Mouse (Mus musculus) spleen, adult 18-20 months (tissue): Measurements from ENCODE around the gene Macrod2.

Experiments used
- DNase-seq, 2 experiments: peaks; one replicate each; pipeline ENCODE4 v3.0.0; 2022; ENCODE audit warnings: mixed read lengths in 2 of 2

Gene Macrod2

DNA sequence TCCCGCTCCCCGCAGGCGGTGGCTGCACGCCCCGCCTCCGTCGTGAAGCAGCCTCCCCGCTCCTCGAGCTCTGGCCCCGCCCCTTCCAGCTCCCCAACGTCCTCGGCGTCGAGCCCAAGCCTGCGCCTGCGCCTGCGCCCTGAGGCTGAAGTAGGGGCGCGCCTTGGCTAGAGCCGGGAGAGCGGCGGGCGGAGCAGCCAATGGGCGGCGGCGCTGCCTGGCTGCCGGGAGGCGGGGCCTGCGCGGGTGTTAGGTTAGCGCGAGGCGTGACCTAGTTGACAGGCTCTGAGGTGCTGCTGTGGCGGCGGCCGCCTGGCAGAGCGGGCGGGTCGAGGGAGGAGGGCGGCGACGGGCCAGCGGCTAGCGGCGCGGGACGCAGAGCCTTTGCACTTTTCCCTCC, at the start of gene Macrod2:
Gene Macrod2 (plus strand): TSS at position 131 of the 400 bp plus-strand sequence.
- peak; percentile 75 to 78 for DNase-seq

GRCm38 (mm10) chr2:140359905-140360304, 35.2 kb upstream of the Macrod2 start:
- DNase-seq = no peak

GRCm38 (mm10) chr2:140364804-140365203, 30.3 kb upstream of the Macrod2 start:
- no peak for DNase-seq

- no peak for DNase-seq
These were observed 5.6 kb upstream of the Macrod2 start, which contains the start of gene Sel1l2 for GRCm38 (mm10) chr2:140389525-140389924. Gene Sel1l2 (minus strand): TSS chr2:140389706.

DNA sequence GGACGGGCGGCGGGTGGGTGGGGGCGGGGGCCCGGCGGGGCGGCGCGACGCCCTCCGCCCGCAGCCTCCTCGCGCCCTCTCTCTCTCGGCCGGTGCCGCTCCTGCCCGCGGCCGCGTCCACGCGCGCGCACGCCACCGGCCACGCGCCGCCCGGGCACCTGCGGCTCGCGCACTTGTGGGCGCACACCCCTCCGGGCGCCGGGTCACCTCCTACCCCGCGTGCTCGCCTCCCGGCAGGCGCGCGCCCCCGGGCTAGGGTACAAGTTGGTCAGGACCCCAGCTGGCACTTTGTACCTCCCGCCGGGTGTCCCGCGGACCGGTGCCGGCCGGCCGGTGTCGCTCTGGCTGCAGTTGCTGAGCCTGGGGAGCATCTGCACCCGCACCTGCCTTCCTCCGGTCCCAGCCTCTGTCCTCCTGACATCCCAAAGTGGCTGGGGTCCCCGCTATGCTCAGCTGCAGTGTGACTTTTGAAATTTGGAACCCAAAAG, 679 bp downstream of the Macrod2 start:
- peak in 1 of 2 experiments; percentile 4 for DNase-seq

- no peak for DNase-seq
These were observed 30.7 kb downstream of the Macrod2 start for GRCm38 (mm10) chr2:140425844-140426243.

GRCm38 (mm10) chr2:140427283-140427682, 32.2 kb downstream of the Macrod2 start:
- no peak for DNase-seq

GRCm38 (mm10) chr2:140439081-140439480, 44.0 kb downstream of the Macrod2 start:
- no peak for DNase-seq

GRCm38 (mm10) chr2:140448636-140449035, 53.5 kb downstream of the Macrod2 start:
- no peak for DNase-seq

GRCm38 (mm10) chr2:140475770-140476169, 80.7 kb downstream of the Macrod2 start:
- no peak for DNase-seq

DNA sequence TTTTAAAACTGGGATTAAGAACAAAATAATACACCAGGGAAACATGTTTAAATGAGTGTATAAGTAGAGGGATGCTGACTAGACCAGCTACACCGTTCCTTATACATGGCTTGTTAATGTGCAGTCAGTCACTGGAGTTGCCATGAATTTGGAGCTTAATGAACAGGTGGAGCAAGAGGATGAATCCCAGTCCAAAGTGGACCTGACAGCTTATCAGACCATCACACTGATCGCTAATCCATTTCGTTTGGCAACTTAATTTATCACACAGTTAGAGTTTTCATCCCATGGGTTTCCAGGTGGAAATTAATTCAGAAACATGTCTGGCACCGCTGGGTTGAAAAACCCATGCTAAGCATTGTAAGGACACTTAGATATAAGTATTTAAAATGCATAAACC, 81.8 kb downstream of the Macrod2 start:
- DNase-seq = no peak

- DNase-seq = no peak
These were observed 87.5 kb downstream of the Macrod2 start for GRCm38 (mm10) chr2:140482604-140483003.

DNA sequence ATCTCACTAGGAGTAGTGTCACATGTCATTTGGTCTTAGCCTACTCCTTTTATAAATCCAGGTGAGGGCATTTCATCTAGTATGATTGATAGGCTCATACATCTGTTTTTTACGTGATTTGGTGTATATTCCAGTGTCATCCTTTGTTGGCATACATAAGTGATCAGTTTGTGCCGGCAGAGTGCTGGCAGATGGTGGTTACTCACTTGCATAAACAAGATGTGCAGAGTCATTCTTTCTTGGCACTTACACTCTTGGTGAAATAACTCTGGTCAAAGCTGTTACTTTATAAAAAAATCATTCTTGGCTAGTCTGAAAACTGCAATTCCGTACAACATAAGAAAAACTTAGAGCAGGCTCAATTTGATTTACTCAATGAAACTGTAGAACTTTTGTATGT, 102.6 kb downstream of the Macrod2 start:
- no peak for DNase-seq

DNA sequence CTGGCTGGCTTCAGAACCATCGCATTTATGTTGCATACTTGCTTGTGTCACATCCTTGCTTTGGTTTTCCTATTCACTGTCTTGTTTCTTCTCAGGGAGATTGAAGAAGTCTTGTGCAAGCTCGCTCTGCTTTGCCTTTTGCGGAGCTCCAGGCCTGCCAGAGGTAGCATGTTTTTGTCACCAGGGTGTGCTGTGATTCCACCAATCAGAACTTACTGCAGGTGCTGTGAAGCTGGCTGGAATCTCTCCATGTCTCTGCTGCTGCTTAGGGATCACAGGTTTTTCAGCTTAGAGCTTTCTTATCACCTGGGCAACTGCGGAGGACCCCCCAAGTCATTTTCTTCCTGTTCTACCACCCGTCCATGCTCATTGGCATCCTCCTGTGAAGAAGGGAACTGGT, 105.8 kb downstream of the Macrod2 start:
- DNase-seq = no peak

- DNase-seq = no peak
These were observed 126.4 kb downstream of the Macrod2 start for GRCm38 (mm10) chr2:140521472-140521871.

DNA sequence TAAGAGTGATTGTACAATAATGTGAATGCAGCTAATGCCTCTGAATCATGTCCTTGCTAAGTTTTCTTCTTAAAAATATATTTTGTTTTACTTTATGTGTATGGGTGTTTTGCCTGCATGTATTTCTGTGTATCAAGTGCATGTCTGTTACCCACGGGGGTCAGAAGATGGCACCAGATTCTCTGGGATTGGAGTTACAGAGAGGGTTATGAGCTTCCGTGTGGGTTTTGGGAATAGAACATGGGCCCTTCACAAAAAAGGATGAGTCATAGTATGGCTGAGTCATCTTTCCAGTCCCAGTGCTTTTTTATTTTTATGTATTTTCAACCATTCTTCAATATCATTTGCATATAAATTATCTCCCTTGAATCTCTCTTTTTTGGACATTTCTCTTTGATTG, 135.1 kb downstream of the Macrod2 start:
- DNase-seq = no peak

DNA sequence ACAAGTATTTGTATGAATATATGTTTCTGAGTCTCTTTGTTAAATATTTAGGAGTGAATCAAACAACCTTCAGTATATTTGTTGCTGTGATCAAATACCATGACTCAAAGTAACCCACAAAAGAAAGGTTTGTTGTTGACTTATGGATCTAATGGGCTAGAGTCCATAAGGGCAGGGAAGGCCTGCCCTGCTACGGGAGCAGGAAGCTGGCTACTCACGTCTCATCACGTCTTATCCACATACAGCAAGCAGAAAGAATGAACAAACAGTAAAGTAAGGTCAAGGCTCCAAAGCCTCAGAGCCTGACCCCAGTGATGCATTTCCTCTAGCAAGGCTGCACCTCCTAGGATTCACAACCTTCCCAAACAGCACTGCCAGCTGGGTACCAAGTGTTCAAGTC, 136.9 kb downstream of the Macrod2 start:
- no peak for DNase-seq

- DNase-seq = no peak
These were observed 137.9 kb downstream of the Macrod2 start for GRCm38 (mm10) chr2:140532859-140533519.

DNA sequence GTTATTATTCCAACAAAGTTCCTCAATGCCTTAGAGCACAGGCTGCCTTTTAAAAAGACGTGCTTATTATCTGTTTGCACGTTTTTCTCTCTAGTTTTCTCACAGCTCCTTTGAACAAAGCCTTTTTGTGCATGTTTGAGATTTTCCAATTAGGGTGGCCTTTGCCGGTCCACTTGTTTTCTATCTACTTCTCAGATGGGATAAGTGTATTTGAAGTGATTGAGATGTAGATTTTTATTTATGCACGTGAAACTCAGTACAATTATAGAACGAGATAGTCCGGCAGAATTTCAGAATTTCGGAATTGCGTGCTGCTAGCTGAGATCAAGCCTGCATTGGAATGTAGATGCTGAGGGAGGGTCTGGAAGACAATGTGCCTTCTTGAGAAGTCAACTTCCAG, 138.5 kb downstream of the Macrod2 start:
- DNase-seq = no peak

DNA sequence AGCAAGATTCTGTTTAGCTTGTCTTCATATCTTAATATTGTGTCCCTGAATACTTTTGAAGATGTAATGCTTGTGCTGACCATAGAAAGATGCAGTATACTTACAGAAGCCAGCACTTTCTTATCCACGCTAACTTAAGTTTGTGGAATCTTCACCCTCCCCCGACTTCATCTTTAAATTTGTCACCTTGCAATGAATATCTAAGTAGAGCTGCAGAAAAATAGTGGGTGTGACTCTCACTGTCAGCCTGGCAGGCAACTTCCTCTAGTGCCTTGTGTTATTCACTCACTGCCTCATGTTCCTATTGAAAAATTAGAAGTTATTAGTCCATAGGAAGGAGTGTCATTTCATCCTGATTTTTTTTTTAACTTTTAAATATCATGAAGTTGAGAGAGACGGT, 139.5 kb downstream of the Macrod2 start:
- no peak for DNase-seq

GRCm38 (mm10) chr2:140535832-140536571, 140.9 kb downstream of the Macrod2 start:
- DNase-seq = no peak

- DNase-seq = no peak
These were observed 154.2 kb downstream of the Macrod2 start for GRCm38 (mm10) chr2:140549286-140549685.

DNA sequence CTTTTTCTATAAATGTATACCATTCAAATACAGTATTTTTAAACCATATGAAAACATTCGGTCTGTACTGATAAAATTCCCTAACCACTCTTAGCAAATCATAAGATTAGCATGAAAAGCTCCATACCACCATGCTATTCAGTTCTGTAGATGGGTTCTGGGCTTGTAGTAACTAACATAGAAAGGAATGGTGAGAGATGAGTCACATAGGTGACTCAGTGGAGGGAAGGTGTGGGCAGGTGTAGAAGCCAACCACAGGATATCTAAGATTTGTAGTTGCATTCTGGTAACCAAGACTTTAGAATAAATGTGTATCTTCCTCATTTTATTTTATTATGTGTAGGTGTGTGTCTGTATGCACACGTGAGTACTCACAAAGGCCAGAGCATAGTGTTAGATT, 166.3 kb downstream of the Macrod2 start:
- DNase-seq = no peak

DNA sequence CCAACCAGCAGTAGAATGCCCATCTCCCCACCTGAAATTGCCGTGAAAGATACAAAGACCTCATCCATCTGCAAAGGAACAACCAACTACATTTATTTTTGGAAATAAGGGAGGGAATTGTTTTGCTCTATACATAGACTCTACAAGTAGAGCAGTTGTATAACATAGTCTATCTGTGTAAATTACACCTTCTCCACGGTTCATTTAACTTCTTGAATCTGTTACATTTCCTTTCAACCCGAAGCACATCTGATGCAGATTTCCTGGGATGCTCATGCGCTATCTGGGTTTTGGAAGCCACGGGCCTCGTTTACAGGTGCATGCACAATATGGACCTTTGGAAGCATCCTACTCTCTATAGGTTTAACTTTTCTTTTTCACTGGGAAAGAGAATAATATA, 175.8 kb downstream of the Macrod2 start:
- no peak for DNase-seq
